Mouse (Mus musculus) liver, embryonic 11.5 days (tissue): ENCODE results near the gene Supv3l1. TPM values are rescaled to one million over a fixed set of nuclear protein-coding genes. Genes with fewer than 3 reads are reported as not detected.
A peak's percentile ranks its signal among the peaks of the same experiment; 100 is the strongest.
"Not testable (repeated sequence)": the region's sequence is repeated elsewhere in the genome, so short reads cannot be mapped to it uniquely, and the experiment has no call there.

Experiments
- ATAC-seq: fragments of 200-750 bp; cut with Nextera tagmentation; replicated peaks from 2 replicates; pipeline ENCODE4 v1.8.0; 2017; ENCODE audit warnings: moderate number of reproducible peaks, mild to moderate bottlenecking, moderate TSS enrichment, moderate library complexity; ENCODE audit not compliant: low FRiP score
- DNase-seq: peaks from one replicate; pipeline ENCODE4 v3.0.0-alpha.2; 2017; ENCODE audit warnings: low spot score
- H3K27ac ChIP-seq: fragments of 300-500 bp; sonication (generic); 2 replicates; pipeline ENCODE4 v1.5.1; 2014; ENCODE audit warnings: mild to moderate bottlenecking, low read depth, low read length, control low read depth
- H3K27me3 ChIP-seq: fragments of 300-500 bp; sonication (generic); replicated peaks from 2 replicates; pipeline ENCODE4 v1.6.1; 2014; ENCODE audit warnings: low read length, mixed read lengths; ENCODE audit not compliant: control insufficient read depth, insufficient read depth
- H3K36me3 ChIP-seq: fragments of 300-500 bp; sonication (generic); 2 replicates; pipeline ENCODE4 v1.6.1; 2014; ENCODE audit warnings: mild to moderate bottlenecking, low read length, moderate library complexity, mixed read lengths; ENCODE audit not compliant: control insufficient read depth, insufficient read depth
- H3K4me1 ChIP-seq: fragments of 300-500 bp; sonication (generic); replicated peaks from 2 replicates; pipeline ENCODE4 v1.6.1; 2014; ENCODE audit warnings: low read length, mixed read lengths; ENCODE audit not compliant: control insufficient read depth, insufficient read depth
- H3K4me2 ChIP-seq: fragments of 300-500 bp; sonication (generic); 2 replicates; pipeline ENCODE4 v1.6.1; 2014; ENCODE audit warnings: mild to moderate bottlenecking, control low read depth, moderate library complexity
- H3K4me3 ChIP-seq: fragments of 300-500 bp; sonication (generic); 2 replicates; pipeline ENCODE4 v1.5.1; 2014; ENCODE audit warnings: low read depth, low read length, control low read depth
- H3K9ac ChIP-seq: fragments of 300-500 bp; sonication (generic); 2 replicates; pipeline ENCODE4 v1.6.1; 2014; ENCODE audit warnings: low read depth, low read length, control low read depth
- H3K9me3 ChIP-seq: fragments of 300-500 bp; sonication (generic); 2 replicates; pipeline ENCODE4 v1.6.1; 2016; ENCODE audit warnings: low read length, inconsistent platforms, mixed read lengths; ENCODE audit not compliant: control insufficient read depth
- WGBS: fragments of 180-500 bp; shearing (Covaris S2); extraction: QIAGEN DNeasy Blood & Tissue Kit; methylation state at CpG from one replicate; pipeline ENCODE4 v1.1.7; 2014; 5-methylcytosine and 5-hydroxymethylcytosine counted together
- polyA plus RNA-seq: library from polyadenylated mRNA; unstranded; fragments of >200 nt; fragmentation: Nextera tagmentation; extraction: Ambion mirVana; gene quantifications from 2 replicates; pipeline ENCODE4 v1.2.1, GENCODE M21; 2014

The Supv3l1 gene
- 40.4 and 41.5 TPM in 2 replicates for polyA plus RNA-seq

DNA sequence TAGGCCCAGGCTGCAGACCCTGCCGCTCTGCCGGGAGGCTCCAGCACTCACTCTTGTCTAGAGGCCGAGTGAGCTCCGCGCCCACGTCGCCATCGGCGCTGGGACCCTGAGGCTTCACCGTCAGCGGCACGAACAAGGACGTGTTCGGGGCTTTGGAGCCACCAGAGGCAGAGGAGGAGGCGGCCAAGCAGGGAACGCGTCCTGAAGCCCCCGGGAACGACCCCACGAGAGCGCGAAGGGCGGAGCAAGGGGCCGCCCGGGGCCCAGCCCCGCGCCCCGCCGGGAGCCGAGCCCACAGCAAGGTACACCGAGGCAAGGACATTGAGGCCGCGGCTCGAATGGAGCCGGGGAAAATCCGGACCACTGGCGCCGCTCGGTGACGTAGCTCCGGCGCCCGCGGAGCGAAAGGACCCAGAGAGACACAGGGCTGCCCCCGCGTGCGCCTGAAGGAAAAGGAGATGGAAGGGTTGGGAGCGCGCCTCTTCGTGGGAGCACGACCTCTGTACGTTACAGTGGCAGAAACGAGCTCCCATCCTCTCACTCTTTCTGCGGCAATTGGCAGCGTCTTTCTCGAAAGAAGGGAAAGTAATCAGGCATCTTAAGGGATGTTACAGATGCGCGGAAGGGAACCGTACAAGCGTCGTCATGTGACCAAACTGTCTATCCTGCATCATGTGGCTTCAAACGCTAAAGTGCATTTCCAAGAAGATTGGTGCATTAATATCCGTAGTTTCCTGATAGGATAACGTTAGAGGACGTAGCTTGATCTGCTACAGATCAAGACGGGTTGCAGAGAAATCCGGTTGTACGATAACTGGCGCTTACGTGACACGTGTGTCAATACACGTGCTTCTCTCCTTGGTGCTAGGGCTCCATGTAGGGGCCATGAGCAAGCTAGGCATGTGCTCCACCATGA lies at the start of gene Supv3l1, which contains the start of gene 4930507D05Rik:
Supv3l1 (minus strand) TSS at position 375 of the 916 bp plus-strand sequence.
4930507D05Rik (plus strand) TSS at position 126 of the 916 bp plus-strand sequence.
- H3K27ac ChIP-seq: peak within 1 kb of the TSS; percentile 82
- no peaks in the 10 kb centered on the region for H3K27me3 ChIP-seq
- H3K4me3 ChIP-seq: peak within 1 kb of the TSS; percentile 99
- peak; percentile 94 for DNase-seq
- H3K9ac ChIP-seq: peak within 1 kb of the TSS; percentile 98
- WGBS: under 1% methylated on average over 73 of the region's 73 CpGs
- peak within 1 kb of the TSS; percentile 78 for H3K4me2 ChIP-seq
- H3K4me1 ChIP-seq: peaks cover 10% of the 10 kb centered on the region; the same call in 1 of the 2 replicates
- peak; percentile 86 for ATAC-seq
- H3K9me3 ChIP-seq: no peaks in the 10 kb centered on the region
- peaks cover 14% of the 10 kb centered on the region for H3K36me3 ChIP-seq

DNA sequence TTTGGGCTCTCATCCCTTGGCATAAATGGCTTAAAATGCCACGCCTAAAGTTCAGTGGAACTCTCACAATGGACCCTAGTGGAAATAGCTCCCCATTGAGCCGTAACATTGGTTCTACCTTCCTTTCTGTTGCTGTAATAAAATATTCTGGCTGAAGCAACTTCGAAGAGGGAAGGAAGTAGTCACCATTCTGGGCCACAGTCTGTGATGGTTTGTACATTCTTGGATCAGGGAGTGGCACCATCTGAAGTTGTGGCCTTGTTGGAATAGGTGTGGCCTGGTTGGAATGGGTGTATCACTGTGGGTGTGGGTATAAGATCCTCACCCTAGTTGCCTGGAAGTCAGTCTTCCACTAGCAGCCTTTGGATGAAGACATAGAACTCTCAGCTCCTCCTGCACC lies 42.1 kb upstream of the Supv3l1 start:
- 81% methylated on average over 3 of the region's 3 CpGs for WGBS

DNA sequence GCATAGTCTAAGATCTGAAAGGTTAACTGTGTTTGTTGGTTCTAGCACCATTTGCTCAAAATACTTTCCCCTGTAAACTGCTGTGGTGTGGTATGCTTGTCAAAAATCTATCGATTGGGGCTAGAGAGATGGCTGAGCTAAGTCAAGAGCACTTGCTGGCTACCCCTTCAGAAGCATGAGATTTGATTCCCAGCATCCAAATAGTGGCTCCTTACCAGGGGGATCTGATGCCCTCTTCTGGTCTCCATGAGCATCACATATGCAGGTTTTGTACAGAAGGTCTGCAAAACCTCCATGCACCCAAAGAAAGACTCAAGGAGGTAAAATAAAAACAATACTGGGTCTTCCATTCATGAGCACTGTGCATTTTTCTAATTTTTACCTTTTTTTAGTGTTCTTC lies 38.7 kb upstream of the Supv3l1 start:
- H3K27me3 ChIP-seq: no peaks in the 10 kb centered on the region
- DNase-seq: no peak
- H3K4me2 ChIP-seq: no peak overlapping the region; the same call in 1 of the 2 replicates
- no peak for ATAC-seq
- no peaks in the 10 kb centered on the region for H3K36me3 ChIP-seq
- H3K9me3 ChIP-seq: no peaks in the 10 kb centered on the region
- H3K4me1 ChIP-seq: peaks cover 9% of the 10 kb centered on the region; the same call in 1 of the 2 replicates
- no peak overlapping the region for H3K9ac ChIP-seq
- H3K27ac ChIP-seq: no peak overlapping the region
- H3K4me3 ChIP-seq: no peak overlapping the region
- 22% methylated on average over 1 of the region's 1 CpGs for WGBS

More for the DNA sequence above, 42.1 kb upstream of the Supv3l1 start:
- not testable (repeated sequence) for H3K9ac ChIP-seq, H3K27ac ChIP-seq, H3K4me2 ChIP-seq, DNase-seq, ATAC-seq, H3K36me3 ChIP-seq, H3K4me1 ChIP-seq, H3K9me3 ChIP-seq, H3K4me3 ChIP-seq, H3K27me3 ChIP-seq

DNA sequence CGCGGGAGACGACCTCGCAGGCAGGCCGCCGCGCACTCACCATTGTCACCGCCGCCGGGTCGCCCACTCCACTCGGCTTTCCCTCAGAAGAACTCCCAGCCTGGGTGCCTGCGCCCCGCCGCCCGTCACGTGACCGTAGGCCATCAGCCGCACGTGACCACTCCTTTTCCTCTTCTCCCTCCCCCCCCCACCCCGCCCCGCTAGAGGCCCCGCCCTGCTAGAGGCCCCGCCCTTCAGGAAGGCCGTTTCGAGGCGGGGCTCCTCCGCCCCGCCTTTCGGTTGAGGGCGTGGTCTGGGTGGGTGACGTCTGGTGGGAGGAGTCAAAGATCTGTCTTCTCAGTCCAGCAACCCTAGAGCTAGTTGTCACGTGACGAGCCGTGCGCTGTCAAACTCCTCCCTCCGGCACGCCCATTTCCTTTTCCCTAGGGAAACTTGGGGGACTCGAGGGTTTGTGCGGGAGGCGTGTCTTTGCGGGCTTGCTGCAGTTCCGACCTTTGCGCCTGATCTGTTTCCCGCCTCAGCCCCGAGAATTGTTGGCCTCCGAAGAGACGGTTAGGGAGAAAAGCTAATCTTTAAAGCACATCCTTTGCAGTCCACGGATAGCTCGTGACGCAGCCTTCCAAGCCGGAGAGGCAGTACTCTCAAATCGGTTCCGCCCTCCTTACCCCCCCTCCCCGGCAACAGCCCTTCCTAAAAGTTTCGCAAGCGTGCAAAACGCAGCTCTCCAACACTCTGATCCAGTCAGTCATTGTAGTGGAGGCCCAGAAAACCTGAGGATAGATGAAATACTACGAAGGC lies 37.3 kb upstream of the Supv3l1 start, which contains the start of gene Vps26a:
Vps26a (minus strand) TSS at position 188 of the 798 bp plus-strand sequence.
- under 1% methylated on average over 57 of the region's 59 CpGs for WGBS
- Histone ChIP-seq H3K4me2 (peak within 1 kb of the TSS; percentile 75), H3K9ac (peak within 1 kb of the TSS; percentile 87), H3K4me1 (peaks cover 9% of the 10 kb centered on the region; the same call in 1 of the 2 replicates), H3K27me3 (no peaks in the 10 kb centered on the region), H3K9me3 (no peaks in the 10 kb centered on the region), H3K27ac (peak within 1 kb of the TSS; percentile 84), H3K4me3 (peak within 1 kb of the TSS; percentile 94), H3K36me3 (no peaks in the 10 kb centered on the region)
- DNase-seq (peak; percentile 99), ATAC-seq (peak; percentile 84)

- H3K27me3 ChIP-seq: no peaks in the 10 kb centered on the region
- peak overlapping the region; percentile 75 for H3K4me2 ChIP-seq
- H3K4me1 ChIP-seq: peaks cover 9% of the 10 kb centered on the region; the same call in 1 of the 2 replicates
- H3K36me3 ChIP-seq: no peaks in the 10 kb centered on the region
- ATAC-seq (peak; percentile 60), DNase-seq (no peak)
- under 1% methylated on average over 48 of the region's 48 CpGs for WGBS
- H3K4me3 ChIP-seq: peak overlapping the region; percentile 94
- no peaks in the 10 kb centered on the region for H3K9me3 ChIP-seq
- H3K27ac ChIP-seq: peak overlapping the region; percentile 84
- H3K9ac ChIP-seq: peak overlapping the region; percentile 87
These were observed 36.5 kb upstream of the Supv3l1 start for GRCm38 (mm10) chr10:62485878-62486582.

GRCm38 (mm10) chr10:62481108-62481852 lies 31.7 kb upstream of the Supv3l1 start:
- Histone ChIP-seq H3K4me1 (no peaks in the 10 kb centered on the region), H3K4me3 (no peak overlapping the region), H3K36me3 (peaks cover 4% of the 10 kb centered on the region; the same call in 1 of the 2 replicates), H3K9me3 (no peaks in the 10 kb centered on the region), H3K27ac (no peak overlapping the region), H3K4me2 (no peak overlapping the region), H3K9ac (no peak overlapping the region), H3K27me3 (no peaks in the 10 kb centered on the region)
- WGBS: 69% methylated on average over 7 of the region's 7 CpGs
- DNase-seq: no peak
- no peak for ATAC-seq

DNA sequence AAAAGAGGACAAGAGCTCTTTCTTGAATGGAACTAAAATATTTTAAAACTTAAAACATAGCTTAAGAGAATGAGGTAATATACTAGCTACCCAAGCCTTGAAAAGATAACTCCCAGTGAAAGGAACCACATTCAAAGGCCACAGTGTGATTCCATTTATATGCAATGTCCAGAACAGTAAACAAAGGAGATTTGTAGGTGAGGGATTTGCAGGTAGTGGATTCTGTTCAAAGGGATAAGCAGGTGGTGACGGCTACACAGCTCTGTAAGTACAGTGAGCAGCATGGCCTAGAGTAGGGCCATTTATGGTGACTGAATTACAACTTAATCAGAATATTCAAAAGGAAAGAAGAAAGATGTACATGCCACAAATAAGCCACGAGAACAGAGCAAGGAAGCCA lies 27.4 kb upstream of the Supv3l1 start:
- Histone ChIP-seq H3K27me3 (no peaks in the 10 kb centered on the region), H3K9me3 (no peaks in the 10 kb centered on the region), H3K36me3 (peaks cover 4% of the 10 kb centered on the region; the same call in 1 of the 2 replicates), H3K4me3 (no peak overlapping the region), H3K4me1 (no peaks in the 10 kb centered on the region), H3K27ac (no peak overlapping the region), H3K4me2 (no peak overlapping the region), H3K9ac (no peak overlapping the region)
- ATAC-seq (no peak), DNase-seq (no peak)
- WGBS: 82% methylated on average over 2 of the region's 2 CpGs
